Mouse (Mus musculus): ENCODE data around the gene Pcsk1n. TPM values are rescaled to one million over a fixed set of nuclear protein-coding genes. Genes with fewer than 3 reads are reported as not detected.
A peak's percentile ranks its signal among the peaks of the same experiment; 100 is the strongest.

Gene Pcsk1n
- polyA plus RNA-seq (2015; fragmentation: Nextera tagmentation; extraction: Ambion mirVana): 0.15 and 0.17 TPM in 2 replicates

- H3K4me2 ChIP-seq (replicated peaks; ENCODE audit: low read depth, low read length): no peak within 1 kb of the TSS
- peaks cover 9% of the 10 kb centered on the region; the same call in 1 of the 2 replicates for H3K27me3 ChIP-seq (replicated peaks; ENCODE audit: insufficient read depth, low read length)
Observed at GRCm38 (mm10) chrX:7919601-7920383, at the start of gene Pcsk1n. Pcsk1n (plus strand) TSS chrX:7919822.

GRCm38 (mm10) chrX:7869826-7870225 is 49.8 kb upstream of the Pcsk1n start:
- 62% methylated on average over 3 of the region's 3 CpGs for WGBS
- no peak overlapping the region for H3K4me2 ChIP-seq (replicated peaks; ENCODE audit: low read depth, low read length)
- ATAC-seq: no peak
- no peak for TF ChIP-seq CTCF (IDR thresholded peaks at IDR 0.05)
- TF ChIP-seq EP300 (IDR thresholded peaks at IDR 0.05): no peak
- H3K27ac ChIP-seq (ENCODE audit: low read length): no peak overlapping the region
- no peak overlapping the region for H3K9ac ChIP-seq (replicated peaks; ENCODE audit: low read depth)
- H3K4me3 ChIP-seq (ENCODE audit: low read depth, low read length): no peak overlapping the region
- no peaks in the 10 kb centered on the region for H3K9me3 ChIP-seq (ENCODE audit: low read length)
- H3K36me3 ChIP-seq (ENCODE audit: insufficient read depth, low read length): peaks cover 4% of the 10 kb centered on the region; the same call in 1 of the 2 replicates
- no peaks in the 10 kb centered on the region for H3K27me3 ChIP-seq (replicated peaks; ENCODE audit: insufficient read depth, low read length)
- H3K4me1 ChIP-seq (ENCODE audit: insufficient read depth, low read depth, low read length): no peaks in the 10 kb centered on the region
- no peak for DNase-seq (ENCODE audit: low spot score)

More at GRCm38 (mm10) chrX:7919601-7920383, at the start of gene Pcsk1n:
- 16% methylated on average over 17 of the region's 40 CpGs for WGBS
- Histone ChIP-seq H3K4me1 (ENCODE audit: insufficient read depth, low read depth, low read length) (no peaks in the 10 kb centered on the region), H3K36me3 (ENCODE audit: insufficient read depth, low read length) (no peaks in the 10 kb centered on the region), H3K27ac (ENCODE audit: low read length) (no peak within 1 kb of the TSS), H3K4me3 (ENCODE audit: low read depth, low read length) (no peak within 1 kb of the TSS), H3K9ac (replicated peaks; ENCODE audit: low read depth) (no peak within 1 kb of the TSS), H3K9me3 (ENCODE audit: low read length) (no peaks in the 10 kb centered on the region)
- TF ChIP-seq EP300 (IDR thresholded peaks at IDR 0.05) (no peak), CTCF (IDR thresholded peaks at IDR 0.05) (no peak)
- no peak for DNase-seq (ENCODE audit: low spot score)
- ATAC-seq: no peak

- H3K9me3 ChIP-seq (ENCODE audit: low read length): no peaks in the 10 kb centered on the region
- DNase-seq (ENCODE audit: low spot score) (peak; percentile 88), ATAC-seq (peak; percentile 96)
- WGBS: 13% methylated on average over 34 of the region's 38 CpGs
- H3K27ac ChIP-seq (ENCODE audit: low read length): no peak within 1 kb of the TSS
- no peaks in the 10 kb centered on the region for H3K36me3 ChIP-seq (ENCODE audit: insufficient read depth, low read length)
- H3K4me3 ChIP-seq (ENCODE audit: low read depth, low read length): peak within 1 kb of the TSS; percentile 38
- no peaks in the 10 kb centered on the region for H3K4me1 ChIP-seq (ENCODE audit: insufficient read depth, low read depth, low read length)
- no peaks in the 10 kb centered on the region for H3K27me3 ChIP-seq (replicated peaks; ENCODE audit: insufficient read depth, low read length)
- peak; percentile 10; the same call in 1 of the 2 replicates for TF ChIP-seq CTCF (IDR thresholded peaks at IDR 0.05)
- no peak for TF ChIP-seq EP300 (IDR thresholded peaks at IDR 0.05)
- H3K4me2 ChIP-seq (replicated peaks; ENCODE audit: low read depth, low read length): peak within 1 kb of the TSS; percentile 68
- H3K9ac ChIP-seq (replicated peaks; ENCODE audit: low read depth): no peak within 1 kb of the TSS
Observed at GRCm38 (mm10) chrX:7878007-7878419, 41.6 kb upstream of the Pcsk1n start, which contains the start of gene Pim2. Pim2 (plus strand) TSS chrX:7878262.

- no peaks in the 10 kb centered on the region for H3K9me3 ChIP-seq (ENCODE audit: low read length)
- ATAC-seq: peak; percentile 11
- H3K4me2 ChIP-seq (replicated peaks; ENCODE audit: low read depth, low read length): peak overlapping the region; percentile 68
- H3K4me1 ChIP-seq (ENCODE audit: insufficient read depth, low read depth, low read length): no peaks in the 10 kb centered on the region
- no peak for TF ChIP-seq CTCF (IDR thresholded peaks at IDR 0.05)
- TF ChIP-seq EP300 (IDR thresholded peaks at IDR 0.05): no peak
- H3K27ac ChIP-seq (ENCODE audit: low read length): no peak overlapping the region
- no peak overlapping the region for H3K9ac ChIP-seq (replicated peaks; ENCODE audit: low read depth)
- H3K4me3 ChIP-seq (ENCODE audit: low read depth, low read length): peak overlapping the region; percentile 38
- no peaks in the 10 kb centered on the region for H3K36me3 ChIP-seq (ENCODE audit: insufficient read depth, low read length)
- 23% methylated on average over 17 of the region's 21 CpGs for WGBS
- no peaks in the 10 kb centered on the region for H3K27me3 ChIP-seq (replicated peaks; ENCODE audit: insufficient read depth, low read length)
- DNase-seq (ENCODE audit: low spot score): no peak
Observed at GRCm38 (mm10) chrX:7878495-7878894, 41.1 kb upstream of the Pcsk1n start.

GRCm38 (mm10) chrX:7879819-7880218 is 39.8 kb upstream of the Pcsk1n start:
- TF ChIP-seq CTCF (IDR thresholded peaks at IDR 0.05) (peak; percentile 65), EP300 (IDR thresholded peaks at IDR 0.05) (no peak)
- no peaks in the 10 kb centered on the region for H3K36me3 ChIP-seq (ENCODE audit: insufficient read depth, low read length)
- H3K4me1 ChIP-seq (ENCODE audit: insufficient read depth, low read depth, low read length): no peaks in the 10 kb centered on the region; the same call in 1 of the 2 replicates
- 18% methylated on average over 11 of the region's 11 CpGs for WGBS
- no peak overlapping the region for H3K4me3 ChIP-seq (ENCODE audit: low read depth, low read length)
- H3K27me3 ChIP-seq (replicated peaks; ENCODE audit: insufficient read depth, low read length): no peaks in the 10 kb centered on the region
- ATAC-seq: peak; percentile 37
- DNase-seq (ENCODE audit: low spot score): peak; percentile 84
- no peaks in the 10 kb centered on the region for H3K9me3 ChIP-seq (ENCODE audit: low read length)
- no peak overlapping the region for H3K9ac ChIP-seq (replicated peaks; ENCODE audit: low read depth)
- no peak overlapping the region for H3K27ac ChIP-seq (ENCODE audit: low read length)
- H3K4me2 ChIP-seq (replicated peaks; ENCODE audit: low read depth, low read length): peak overlapping the region; percentile 22; the same call in 1 of the 2 replicates

- Histone ChIP-seq H3K4me3 (ENCODE audit: low read depth, low read length) (peak within 1 kb of the TSS; percentile 47), H3K36me3 (ENCODE audit: insufficient read depth, low read length) (no peaks in the 10 kb centered on the region), H3K4me2 (replicated peaks; ENCODE audit: low read depth, low read length) (peak within 1 kb of the TSS; percentile 56), H3K9me3 (ENCODE audit: low read length) (no peaks in the 10 kb centered on the region), H3K9ac (replicated peaks; ENCODE audit: low read depth) (no peak within 1 kb of the TSS), H3K4me1 (ENCODE audit: insufficient read depth, low read depth, low read length) (no peaks in the 10 kb centered on the region; the same call in 1 of the 2 replicates), H3K27me3 (replicated peaks; ENCODE audit: insufficient read depth, low read length) (no peaks in the 10 kb centered on the region), H3K27ac (ENCODE audit: low read length) (peak within 1 kb of the TSS; percentile 83)
- DNase-seq (ENCODE audit: low spot score) (peak; percentile 94), ATAC-seq (peak; percentile 97)
- TF ChIP-seq EP300 (IDR thresholded peaks at IDR 0.05) (no peak), CTCF (IDR thresholded peaks at IDR 0.05) (peak; percentile 31)
- 13% methylated on average over 40 of the region's 49 CpGs for WGBS
Observed at GRCm38 (mm10) chrX:7883841-7884567, 35.6 kb upstream of the Pcsk1n start, which contains the start of gene Slc35a2. Slc35a2 (plus strand) TSS chrX:7884028.
